Mouse (Mus musculus) gastrocnemius, adult 2 months (tissue): ENCODE measurements around the gene Xpnpep3. TPM values are rescaled to one million over a fixed set of nuclear protein-coding genes. Genes with fewer than 3 reads are reported as not detected.
A peak's percentile ranks its signal among the peaks of the same experiment; 100 is the strongest.

ENCODE experiments used
- DNase-seq: peaks from one replicate; pipeline ENCODE4 v3.0.0; 2022
- H3K27ac ChIP-seq: fragments of 200-600 bp; 2 replicates; pipeline ENCODE4 v1.8.1; 2022; ENCODE audit warnings: mild to moderate bottlenecking
- H3K4me3 ChIP-seq: fragments of 200-600 bp; 2 replicates; pipeline ENCODE4 v1.8.1; 2022; ENCODE audit warnings: mild to moderate bottlenecking, moderate library complexity
- CTCF ChIP-seq: fragments of 200-600 bp; IDR thresholded peaks from 2 replicates; pipeline ENCODE4 v1.8.1; 2022; ENCODE audit warnings: antibody characterized with exemption, mild to moderate bottlenecking, moderate library complexity
- intact Hi-C: fragments of 180-260 bp; cut with DNase I; formaldehyde crosslinking; loops from one replicate; pipeline ENCODE4 v1.15.1; 2025
- long read RNA-seq, 2 experiments: library from polyadenylated mRNA; stranded (forward); transcript quantifications; one replicate each; pipeline ENCODE4 v2.0.0; 2021
- total RNA-seq, 2 experiments: library from RNA; stranded (reverse); gene quantifications; 2 replicates each; pipeline ENCODE4 v1.2.3; 2021

Xpnpep3 gene
- 1 to 10 TPM; 4.8 to 7.4 TPM for total RNA-seq
- long read RNA-seq, experiment 1, full-length matches to known transcripts, result 2 of 3 reads
- long read RNA-seq, experiment 1, partial matches to known transcripts, result 0 of 3 reads
- long read RNA-seq, experiment 1, other reads (novel, unspliced or antisense), result 1 of 3 reads
- long read RNA-seq, experiment 2, partial matches to known transcripts, result 0 of 5 reads
- long read RNA-seq, experiment 2, other reads (novel, unspliced or antisense), result 5 of 5 reads

- H3K27ac ChIP-seq, result peak within 1 kb of the TSS; percentile 97
- intact Hi-C loops, result loop anchor here (5.0 kb wide), 2 partner anchors 37 to 188 kb away; partner anchors contain the start of genes Ep300 and Slc25a17
- H3K4me3 ChIP-seq, result peak within 1 kb of the TSS; percentile 88
- no peak for TF ChIP-seq CTCF
- peak; percentile 98 for DNase-seq
Observed at GRCm38 (mm10) chr15:81399638-81400315, at the start of gene Xpnpep3, which contains the start of gene St13. TSS of gene Xpnpep3 (plus strand) at chr15:81400138. TSS of gene St13 (minus strand) at chr15:81400077.

- H3K4me3 ChIP-seq, result no peak overlapping the region
- no peak for DNase-seq
- H3K27ac ChIP-seq, result no peak overlapping the region
- no peak for TF ChIP-seq CTCF
- intact Hi-C loops, result loop anchor here (5.0 kb wide), 1 partner anchor 113 kb away; the partner anchor contains the start of gene Mchr1
Observed at GRCm38 (mm10) chr15:81350401-81350800, 49.5 kb upstream of the Xpnpep3 start.

DNA sequence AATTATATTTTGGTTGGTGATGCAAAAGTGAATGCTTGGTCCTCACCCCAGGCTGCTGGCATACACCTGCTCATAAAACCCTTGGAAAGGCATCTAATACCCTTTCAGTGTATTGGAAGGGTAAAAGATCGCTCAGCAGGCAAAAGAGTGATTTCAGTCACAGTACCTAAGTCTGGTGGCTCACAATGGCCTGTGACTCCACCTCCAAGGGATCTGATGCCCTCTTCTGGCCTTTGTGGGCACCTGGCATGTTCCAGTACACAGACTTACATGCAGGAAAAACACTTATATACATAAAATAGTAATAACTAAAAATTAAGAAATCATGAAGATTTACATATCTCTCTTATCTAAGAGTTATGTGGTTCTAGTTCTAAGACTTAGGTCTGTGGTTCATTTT, 47.3 kb upstream of the Xpnpep3 start:
- peak; percentile 49 for TF ChIP-seq CTCF
- intact Hi-C loops, result loop anchor here (5.0 kb wide), 1 partner anchor 115 kb away; the partner anchor contains the start of gene Mchr1
- Histone ChIP-seq H3K27ac (no peak overlapping the region), H3K4me3 (no peak overlapping the region)
- peak; percentile 24 for DNase-seq

- intact Hi-C loops, result no loop called here
- DNase-seq, result peak; percentile 34
- no peak overlapping the region for H3K4me3 ChIP-seq
- peak; percentile 67 for TF ChIP-seq CTCF
- no peak overlapping the region for H3K27ac ChIP-seq
Observed at GRCm38 (mm10) chr15:81355146-81355761, 44.7 kb upstream of the Xpnpep3 start.

- intact Hi-C loops, result no loop called here
- no peak for DNase-seq
- no peak for TF ChIP-seq CTCF
- H3K4me3 ChIP-seq, result no peak overlapping the region
- no peak overlapping the region for H3K27ac ChIP-seq
Observed at GRCm38 (mm10) chr15:81356946-81357345, 43.0 kb upstream of the Xpnpep3 start.

DNA sequence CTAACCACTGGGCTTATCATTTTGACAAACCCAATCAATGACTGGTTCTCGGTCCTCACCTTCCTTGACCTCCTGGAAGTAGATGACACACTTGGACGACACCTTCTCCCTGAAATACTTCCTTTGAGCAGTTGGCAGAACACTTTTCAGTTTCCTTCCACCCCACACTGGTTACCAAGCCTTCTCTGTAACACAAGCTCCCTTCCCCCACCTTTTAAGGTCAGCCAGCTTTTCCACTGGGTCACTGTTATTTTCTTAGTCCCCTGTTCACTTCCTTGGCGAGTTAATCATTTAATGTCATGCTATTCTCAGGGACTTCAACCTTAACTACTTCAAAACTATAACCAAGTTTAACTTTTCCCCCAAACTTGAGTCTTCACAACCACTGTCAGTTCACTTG, 41.0 kb upstream of the Xpnpep3 start:
- Histone ChIP-seq H3K27ac (peak overlapping the region; percentile 86), H3K4me3 (peak overlapping the region; percentile 87)
- intact Hi-C loops, result no loop called here
- TF ChIP-seq CTCF, result no peak
- DNase-seq, result no peak

GRCm38 (mm10) chr15:81359421-81359820, 40.5 kb upstream of the Xpnpep3 start:
- TF ChIP-seq CTCF, result no peak
- peak overlapping the region; percentile 87 for H3K4me3 ChIP-seq
- H3K27ac ChIP-seq, result peak overlapping the region; percentile 86
- no peak for DNase-seq
- intact Hi-C loops, result no loop called here

- H3K4me3 ChIP-seq, result peak within 1 kb of the TSS; percentile 87
- intact Hi-C loops, result loop anchor here (5.0 kb wide), 1 partner anchor 37 kb away; no protein-coding TSS in a partner anchor
- no peak for TF ChIP-seq CTCF
- DNase-seq, result peak; percentile 97
- peak within 1 kb of the TSS; percentile 86 for H3K27ac ChIP-seq
Observed at GRCm38 (mm10) chr15:81360345-81361021, 39.5 kb upstream of the Xpnpep3 start, which contains the start of gene Slc25a17. TSS of gene Slc25a17 (minus strand) at chr15:81360812.

- peak overlapping the region; percentile 86 for H3K27ac ChIP-seq
- intact Hi-C loops, result loop anchor here (5.0 kb wide), 1 partner anchor 36 kb away; no protein-coding TSS in a partner anchor
- no peak for TF ChIP-seq CTCF
- H3K4me3 ChIP-seq, result peak overlapping the region; percentile 87
- no peak for DNase-seq
Observed at GRCm38 (mm10) chr15:81361022-81361404, 38.9 kb upstream of the Xpnpep3 start.

DNA sequence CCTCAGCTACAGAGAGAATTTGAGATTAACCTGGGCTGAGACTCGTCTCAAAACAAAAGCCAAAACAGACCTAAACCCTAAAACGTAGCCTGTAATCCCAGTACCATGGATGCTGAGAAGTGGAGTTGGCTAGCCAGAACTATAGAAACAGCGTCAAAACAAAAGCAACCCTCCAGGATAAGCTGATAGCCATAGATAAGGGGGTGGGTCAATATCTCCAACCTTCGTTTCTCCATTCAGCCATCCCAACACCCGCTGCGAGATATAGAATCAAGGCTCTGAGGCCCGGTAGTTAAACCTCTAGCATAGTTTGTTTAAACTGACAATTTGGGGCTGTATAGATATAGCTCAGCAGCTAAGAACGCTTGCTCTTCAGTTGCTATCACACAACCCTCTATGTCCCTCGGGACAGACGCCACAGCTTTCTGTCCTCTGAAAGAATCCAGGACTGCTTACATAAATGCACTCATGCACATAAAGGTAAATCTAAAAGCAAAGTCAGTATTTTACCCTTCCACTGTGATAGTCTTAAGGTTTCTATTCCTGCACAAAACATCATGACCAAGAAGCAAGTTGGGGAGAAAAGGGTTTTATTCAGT, 38.4 kb upstream of the Xpnpep3 start:
- DNase-seq, result no peak
- intact Hi-C loops, result loop anchor here (5.0 kb wide), 1 partner anchor 36 kb away; no protein-coding TSS in a partner anchor

GRCm38 (mm10) chr15:81362501-81362900, 37.4 kb upstream of the Xpnpep3 start:
- TF ChIP-seq CTCF, result no peak
- no peak overlapping the region for H3K4me3 ChIP-seq
- no peak overlapping the region for H3K27ac ChIP-seq
- intact Hi-C loops, result loop anchor here (5.0 kb wide), 1 partner anchor 35 kb away; no protein-coding TSS in a partner anchor
- no peak for DNase-seq

More for the DNA sequence above, 38.4 kb upstream of the Xpnpep3 start:
- TF ChIP-seq CTCF, result no peak
- Histone ChIP-seq H3K4me3 (peak overlapping the region; percentile 87), H3K27ac (peak overlapping the region; percentile 86)

- no peak overlapping the region for H3K27ac ChIP-seq
- DNase-seq, result no peak
- no peak for TF ChIP-seq CTCF
- intact Hi-C loops, result loop anchor here (5.0 kb wide), 1 partner anchor 33 kb away; no protein-coding TSS in a partner anchor
- H3K4me3 ChIP-seq, result no peak overlapping the region
Observed at GRCm38 (mm10) chr15:81364271-81364670, 35.7 kb upstream of the Xpnpep3 start.
